Mouse (Mus musculus) MEL (cell line): ENCODE measurements around the gene Mettl7b. TPM values are rescaled to one million over a fixed set of nuclear protein-coding genes. Genes with fewer than 3 reads are reported as not detected.

Experiments used
- DNase-seq: peaks from one replicate; pipeline ENCODE4 v3.0.0; 2011; ENCODE audit warnings: low read depth, low spot score
- H3K27ac ChIP-seq: 2 replicates; pipeline ENCODE4 v1.5.1; 2012; ENCODE audit warnings: low read depth, mild to moderate bottlenecking, control low read depth, low read length, moderate library complexity; ENCODE audit not compliant: control insufficient read depth
- H3K27me3 ChIP-seq, 2 experiments: fragments of 150-350 bp in 1 of 2; sonication (generic) in 1 of 2; 2 replicates each; pipeline ENCODE4 v1.6.1; 2012; ENCODE audit warnings: low read length in 2 of 2, mild to moderate bottlenecking in 2 of 2, improper control_type of control experiment in 1 of 2, moderate library complexity in 1 of 2; ENCODE audit not compliant: insufficient read depth in 2 of 2, control insufficient read depth in 1 of 2
- H3K36me3 ChIP-seq, 2 experiments: 2 replicates each; pipeline ENCODE4 v1.6.1; 2012 to 2014; ENCODE audit warnings: low read length in 2 of 2, improper control_type of control experiment in 1 of 2, inconsistent platforms in 1 of 2, mild to moderate bottlenecking in 1 of 2; ENCODE audit not compliant: insufficient read depth in 2 of 2, control insufficient read depth in 1 of 2
- H3K4me1 ChIP-seq, 2 experiments: fragments of 150-350 bp in 1 of 2; sonication (generic) in 1 of 2; 2 replicates each; pipeline ENCODE4 v1.6.1; 2012; ENCODE audit warnings: low read length in 2 of 2, improper control_type of control experiment in 1 of 2, mild to moderate bottlenecking in 1 of 2; ENCODE audit not compliant: insufficient read depth in 2 of 2, control insufficient read depth in 1 of 2
- H3K4me3 ChIP-seq, 2 experiments: fragments of 150-350 bp in 1 of 2; sonication (generic) in 1 of 2; 2 replicates each; pipeline ENCODE4 v1.5.1; 2012; ENCODE audit warnings: low read depth in 2 of 2, low read length in 2 of 2, mild to moderate bottlenecking in 2 of 2, moderate library complexity in 2 of 2, control low read depth in 1 of 2, improper control_type of control experiment in 1 of 2; ENCODE audit not compliant: control insufficient read depth in 1 of 2, insufficient read depth in 1 of 2
- H3K79me2 ChIP-seq: 2 replicates; pipeline ENCODE4 v1.6.1; 2012; ENCODE audit warnings: mild to moderate bottlenecking, low read length, moderate library complexity; ENCODE audit not compliant: control insufficient read depth, poor library complexity, insufficient read depth
- H3K9ac ChIP-seq: 2 replicates; pipeline ENCODE4 v1.6.1; 2012; ENCODE audit warnings: low read depth, mild to moderate bottlenecking, control low read depth, low read length, moderate library complexity; ENCODE audit not compliant: control insufficient read depth, poor library complexity, severe bottlenecking
- H3K9me3 ChIP-seq: fragments of 150-350 bp; sonication (generic); replicated peaks from 2 replicates; pipeline ENCODE4 v1.6.1; 2012; ENCODE audit warnings: mild to moderate bottlenecking, low read length, improper control_type of control experiment, moderate library complexity; ENCODE audit not compliant: insufficient read depth
- ETS1 ChIP-seq: IDR thresholded peaks from 2 replicates; pipeline ENCODE4 v1.6.1; 2012; ENCODE audit warnings: low read depth, mild to moderate bottlenecking, inconsistent platforms, low read length, improper control_type of control experiment, moderate library complexity
- POLR2A ChIP-seq, 2 experiments: IDR thresholded peaks; 2 replicates each; pipeline ENCODE4 v1.6.1; 2011 to 2012; ENCODE audit warnings: low read length in 2 of 2, mild to moderate bottlenecking in 2 of 2, control low read depth in 1 of 2, improper control_type of control experiment in 1 of 2, low read depth in 1 of 2, moderate library complexity in 1 of 2; ENCODE audit not compliant: control insufficient read depth in 1 of 2, insufficient read depth in 1 of 2, poor library complexity in 1 of 2
- POLR2AphosphoS5 ChIP-seq: IDR thresholded peaks from 2 replicates; pipeline ENCODE4 v1.6.1; 2012; ENCODE audit warnings: low read depth, borderline replicate concordance, mild to moderate bottlenecking, inconsistent platforms, low read length, moderate library complexity, mixed read lengths
- ZC3H11A ChIP-seq: IDR thresholded peaks from 2 replicates; pipeline ENCODE4 v1.6.1; 2012; ENCODE audit warnings: low read depth, mild to moderate bottlenecking, inconsistent platforms, low read length, improper control_type of control experiment
- polyA plus RNA-seq, 2 experiments: library from polyadenylated mRNA; stranded (reverse) in 1 of 2; unstranded in 1 of 2; fragments of >175 nt in 1 of 2; fragments of >200 nt in 1 of 2; gene quantifications; 2 replicates each; pipeline versions ENCODE4 v1.2.1 to v1.2.4; 2012; ENCODE audit warnings: low replicate concordance in 2 of 2, low read depth in 1 of 2; ENCODE audit not compliant: insufficient read length in 2 of 2, insufficient read depth in 1 of 2, missing spikeins in 1 of 2
- total RNA-seq: library from RNA; depleted of rRNA; stranded (reverse); fragments of 300-350 nt; gene quantifications from 2 replicates; pipeline ENCODE4 v1.2.3, GENCODE M21; 2012; rRNA removed

Mettl7b gene
- total and polyA plus RNA-seq, 3 experiments: not detected

- Histone ChIP-seq H3K9me3 (no peaks in the 10 kb centered on the region), H3K4me1 (peaks cover 4% of the 10 kb centered on the region in 2 experiments; a peak in 3 of 4 replicates), H3K27ac (no peak overlapping the region), H3K9ac (no peak overlapping the region), H3K79me2 (no peaks in the 10 kb centered on the region), H3K36me3 (no peaks in the 10 kb centered on the region), H3K27me3 (peaks cover 0 to 1% of the 10 kb centered on the region in 2 experiments; a peak in 2 of 4 replicates), H3K4me3 (no peak overlapping the region)
- TF ChIP-seq POLR2AphosphoS5: no peak
- TF ChIP-seq ZC3H11A: no peak
- no peak for TF ChIP-seq ETS1
- TF ChIP-seq POLR2A (IDR thresholded peaks at IDR 0.05; ENCODE audit: control insufficient read depth in 1 of 2, insufficient read depth in 1 of 2, low read depth in 1 of 2, low read length in 2 of 2, poor library complexity in 1 of 2): no peak
- no peak for DNase-seq
Observed at GRCm38 (mm10) chr10:128908778-128909448, 51.9 kb downstream of the Mettl7b start.

Other genes with a start within 250 kb of the Mettl7b start
- gene Dgka, start 216.1 kb downstream of the Mettl7b start, total RNA-seq: 0.69 and 1.0 TPM in 2 replicates
- gene Dgka, start 216.1 kb downstream of the Mettl7b start, polyA plus RNA-seq: 1 to 10 TPM in 1 of 2 experiments, not detected in 1; 3.5 TPM
- 64.2 and 77.4 TPM in 2 replicates for gene Pym1, start 213.1 kb downstream of the Mettl7b start, total RNA-seq
- gene Pym1, start 213.1 kb downstream of the Mettl7b start, polyA plus RNA-seq: 100 to 1,000 TPM in 1 of 2 experiments, not detected in 1; 107 TPM
- gene Mmp19, start 170.1 kb downstream of the Mettl7b start, total RNA-seq: 0.08 and 0.10 TPM in 2 replicates
- under 1 TPM in 1 of 2 experiments, not detected in 1; 0.36 TPM for gene Mmp19, start 170.1 kb downstream of the Mettl7b start, polyA plus RNA-seq
- gene Dnajc14, start 156.9 kb downstream of the Mettl7b start, total RNA-seq: 22.2 and 27.7 TPM in 2 replicates
- 10 to 100 TPM in 1 of 2 experiments, not detected in 1; 36.7 TPM for gene Dnajc14, start 156.9 kb downstream of the Mettl7b start, polyA plus RNA-seq
- gene Tmem198b, start 156.6 kb downstream of the Mettl7b start, total RNA-seq: 2.2 and 3.1 TPM in 2 replicates
- gene Tmem198b, start 156.6 kb downstream of the Mettl7b start, polyA plus RNA-seq: 1 to 10 TPM in 1 of 2 experiments, not detected in 1; 8.6 TPM
- gene Sarnp, start 143.7 kb downstream of the Mettl7b start, total RNA-seq: 100 and 103 TPM in 2 replicates
- 1,000 to 10,000 TPM in 1 of 2 experiments, 100 to 1,000 TPM in 1; 189 to 1,007 TPM for gene Sarnp, start 143.7 kb downstream of the Mettl7b start, polyA plus RNA-seq
- gene Ormdl2, start 139.3 kb downstream of the Mettl7b start, total RNA-seq: 90.7 and 100 TPM in 2 replicates
- gene Ormdl2, start 139.3 kb downstream of the Mettl7b start, polyA plus RNA-seq: 100 to 1,000 TPM; 114 to 278 TPM
- 1.8 and 2.3 TPM in 2 replicates for gene Gdf11, start 69.3 kb downstream of the Mettl7b start, total RNA-seq
- gene Gdf11, start 69.3 kb downstream of the Mettl7b start, polyA plus RNA-seq: 1 to 10 TPM in 1 of 2 experiments, not detected in 1; 2.8 TPM
- gene Cd63, start 60.0 kb downstream of the Mettl7b start, total RNA-seq: 0.29 and 0.46 TPM in 2 replicates
- gene Cd63, start 60.0 kb downstream of the Mettl7b start, polyA plus RNA-seq: under 1 TPM in 1 of 2 experiments, not detected in 1; 0.64 TPM
- 1.2 and 2.9 TPM in 2 replicates for gene Rdh5, start 38.1 kb downstream of the Mettl7b start, total RNA-seq
- 1 to 10 TPM in 1 of 2 experiments, not detected in 1; 4.2 TPM for gene Rdh5, start 38.1 kb downstream of the Mettl7b start, polyA plus RNA-seq
- gene Bloc1s1, start 37.0 kb downstream of the Mettl7b start, total RNA-seq: 57.7 and 70.6 TPM in 2 replicates
- 10 to 100 TPM in 1 of 2 experiments, not detected in 1; 45.1 TPM for gene Bloc1s1, start 37.0 kb downstream of the Mettl7b start, polyA plus RNA-seq
- gene Itga7, start 27.2 kb downstream of the Mettl7b start, total RNA-seq: 0.04 and 0.16 TPM in 2 replicates
- under 1 TPM in 1 of 2 experiments, not detected in 1; 0.14 TPM for gene Itga7, start 27.2 kb downstream of the Mettl7b start, polyA plus RNA-seq
- gene Olfr9, start 28.4 kb upstream of the Mettl7b start, total RNA-seq: not detected in 2 replicates
- not detected for gene Olfr9, start 28.4 kb upstream of the Mettl7b start, polyA plus RNA-seq
- gene Olfr763, start 49.8 kb upstream of the Mettl7b start, total RNA-seq: not detected in 2 replicates
- not detected for gene Olfr763, start 49.8 kb upstream of the Mettl7b start, polyA plus RNA-seq
- gene Olfr764-ps1, start 78.9 kb upstream of the Mettl7b start, total RNA-seq: not detected in 2 replicates
- not detected for gene Olfr764-ps1, start 78.9 kb upstream of the Mettl7b start, polyA plus RNA-seq
- not detected in 2 replicates for gene Olfr765, start 89.0 kb upstream of the Mettl7b start, total RNA-seq
- not detected for gene Olfr765, start 89.0 kb upstream of the Mettl7b start, polyA plus RNA-seq
- not detected in 2 replicates for gene Olfr766-ps1, start 108.0 kb upstream of the Mettl7b start, total RNA-seq
- gene Olfr766-ps1, start 108.0 kb upstream of the Mettl7b start, polyA plus RNA-seq: not detected
- gene Olfr767, start 121.9 kb upstream of the Mettl7b start, total RNA-seq: not detected in 2 replicates
- not detected for gene Olfr767, start 121.9 kb upstream of the Mettl7b start, polyA plus RNA-seq
- gene Olfr768, start 138.4 kb upstream of the Mettl7b start, total RNA-seq: not detected in 2 replicates
- gene Olfr768, start 138.4 kb upstream of the Mettl7b start, polyA plus RNA-seq: not detected
- gene Olfr769, start 156.9 kb upstream of the Mettl7b start, total RNA-seq: not detected in 2 replicates
- not detected for gene Olfr769, start 156.9 kb upstream of the Mettl7b start, polyA plus RNA-seq
- gene Olfr770, start 178.0 kb upstream of the Mettl7b start, total RNA-seq: not detected in 2 replicates
- gene Olfr770, start 178.0 kb upstream of the Mettl7b start, polyA plus RNA-seq: not detected
- not detected in 2 replicates for gene Olfr771, start 203.8 kb upstream of the Mettl7b start, total RNA-seq
- gene Olfr771, start 203.8 kb upstream of the Mettl7b start, polyA plus RNA-seq: not detected
- not detected in 2 replicates for gene Olfr772, start 216.9 kb upstream of the Mettl7b start, total RNA-seq
- not detected for gene Olfr772, start 216.9 kb upstream of the Mettl7b start, polyA plus RNA-seq
- not detected in 2 replicates for gene Olfr773, start 226.4 kb upstream of the Mettl7b start, total RNA-seq
- not detected for gene Olfr773, start 226.4 kb upstream of the Mettl7b start, polyA plus RNA-seq